Mouse (Mus musculus): ENCODE data around the gene Kcnk15. TPM values are rescaled to one million over a fixed set of nuclear protein-coding genes. Genes with fewer than 3 reads are reported as not detected.
A peak's percentile ranks its signal among the peaks of the same experiment; 100 is the strongest.

The Kcnk15 gene
- total RNA-seq (2014; rRNA removed) (0.11 TPM in 1 of 2 replicates, not detected in the other), polyA plus RNA-seq (2015; fragmentation: Nextera tagmentation; extraction: Ambion mirVana) (0.12 and 0.25 TPM in 2 replicates)

- Histone ChIP-seq H3K4me2 (ENCODE audit: low read depth, low read length, poor library complexity, severe bottlenecking) (peak within 1 kb of the TSS; percentile 31), H3K9me3 (ENCODE audit: low read length) (no peaks in the 10 kb centered on the region), H3K36me3 (ENCODE audit: insufficient read depth, low read length) (no peaks in the 10 kb centered on the region), H3K27ac (ENCODE audit: low read depth, low read length) (no peak within 1 kb of the TSS), H3K4me3 (ENCODE audit: low read depth, low read length) (peak within 1 kb of the TSS; percentile 24), H3K4me1 (ENCODE audit: insufficient read depth, low read length) (no peaks in the 10 kb centered on the region), H3K27me3 (ENCODE audit: insufficient read depth, low read length) (peaks cover 76% of the 10 kb centered on the region), H3K9ac (replicated peaks; ENCODE audit: low read length, poor library complexity, severe bottlenecking) (no peak within 1 kb of the TSS)
- ATAC-seq (ENCODE audit: low FRiP score) (no peak), DNase-seq (ENCODE audit: low spot score) (peak; percentile 49)
- WGBS: 2% methylated on average over 38 of the region's 38 CpGs
- TF ChIP-seq CTCF (IDR thresholded peaks at IDR 0.05): peak; percentile 78
These were observed at the start of gene Kcnk15 for GRCm38 (mm10) chr2:163853461-163853901. Gene Kcnk15, plus strand, starts transcription at chr2:163853651.

- Histone ChIP-seq H3K36me3 (ENCODE audit: insufficient read depth, low read length) (no peaks in the 10 kb centered on the region), H3K4me3 (ENCODE audit: low read depth, low read length) (no peak overlapping the region), H3K4me2 (ENCODE audit: low read depth, low read length, poor library complexity, severe bottlenecking) (no peak overlapping the region), H3K27me3 (ENCODE audit: insufficient read depth, low read length) (no peaks in the 10 kb centered on the region), H3K9ac (replicated peaks; ENCODE audit: low read length, poor library complexity, severe bottlenecking) (no peak overlapping the region), H3K27ac (ENCODE audit: low read depth, low read length) (no peak overlapping the region), H3K9me3 (ENCODE audit: low read length) (no peaks in the 10 kb centered on the region), H3K4me1 (ENCODE audit: insufficient read depth, low read length) (no peaks in the 10 kb centered on the region)
- TF ChIP-seq CTCF (IDR thresholded peaks at IDR 0.05): no peak
- 86% methylated on average over 5 of the region's 5 CpGs for WGBS
- ATAC-seq (ENCODE audit: low FRiP score) (no peak), DNase-seq (ENCODE audit: low spot score) (no peak)
These were observed 49.6 kb upstream of the Kcnk15 start for GRCm38 (mm10) chr2:163803838-163804237.

GRCm38 (mm10) chr2:163809166-163809565 lies 44.3 kb upstream of the Kcnk15 start:
- H3K27ac ChIP-seq (ENCODE audit: low read depth, low read length): no peak overlapping the region
- 90% methylated on average over 4 of the region's 4 CpGs for WGBS
- H3K9ac ChIP-seq (replicated peaks; ENCODE audit: low read length, poor library complexity, severe bottlenecking): no peak overlapping the region

GRCm38 (mm10) chr2:163809704-163810103 lies 43.7 kb upstream of the Kcnk15 start:
- no peaks in the 10 kb centered on the region; the same call in 1 of the 2 replicates for H3K27me3 ChIP-seq (ENCODE audit: insufficient read depth, low read length)
- H3K4me3 ChIP-seq (ENCODE audit: low read depth, low read length): no peak overlapping the region
- WGBS: 70% methylated on average over 7 of the region's 7 CpGs
- no peak overlapping the region for H3K27ac ChIP-seq (ENCODE audit: low read depth, low read length)
- H3K9me3 ChIP-seq (ENCODE audit: low read length): no peaks in the 10 kb centered on the region
- TF ChIP-seq CTCF (IDR thresholded peaks at IDR 0.05): no peak
- ATAC-seq (ENCODE audit: low FRiP score): no peak
- no peaks in the 10 kb centered on the region for H3K4me1 ChIP-seq (ENCODE audit: insufficient read depth, low read length)
- no peaks in the 10 kb centered on the region for H3K36me3 ChIP-seq (ENCODE audit: insufficient read depth, low read length)
- DNase-seq (ENCODE audit: low spot score): no peak
- no peak overlapping the region for H3K9ac ChIP-seq (replicated peaks; ENCODE audit: low read length, poor library complexity, severe bottlenecking)
- H3K4me2 ChIP-seq (ENCODE audit: low read depth, low read length, poor library complexity, severe bottlenecking): no peak overlapping the region

More at GRCm38 (mm10) chr2:163809166-163809565, 44.3 kb upstream of the Kcnk15 start:
- DNase-seq (ENCODE audit: low spot score) (no peak), ATAC-seq (ENCODE audit: low FRiP score) (no peak)
- H3K4me1 ChIP-seq (ENCODE audit: insufficient read depth, low read length): no peaks in the 10 kb centered on the region
- no peaks in the 10 kb centered on the region; the same call in 1 of the 2 replicates for H3K27me3 ChIP-seq (ENCODE audit: insufficient read depth, low read length)
- no peaks in the 10 kb centered on the region for H3K9me3 ChIP-seq (ENCODE audit: low read length)
- no peak overlapping the region for H3K4me3 ChIP-seq (ENCODE audit: low read depth, low read length)
- H3K36me3 ChIP-seq (ENCODE audit: insufficient read depth, low read length): no peaks in the 10 kb centered on the region
- H3K4me2 ChIP-seq (ENCODE audit: low read depth, low read length, poor library complexity, severe bottlenecking): no peak overlapping the region
- TF ChIP-seq CTCF (IDR thresholded peaks at IDR 0.05): no peak

GRCm38 (mm10) chr2:163813077-163813476 lies 40.4 kb upstream of the Kcnk15 start:
- no peak overlapping the region for H3K27ac ChIP-seq (ENCODE audit: low read depth, low read length)
- H3K4me3 ChIP-seq (ENCODE audit: low read depth, low read length): no peak overlapping the region
- no peak for TF ChIP-seq CTCF (IDR thresholded peaks at IDR 0.05)
- no peak overlapping the region for H3K4me2 ChIP-seq (ENCODE audit: low read depth, low read length, poor library complexity, severe bottlenecking)
- H3K9ac ChIP-seq (replicated peaks; ENCODE audit: low read length, poor library complexity, severe bottlenecking): no peak overlapping the region
- WGBS: 56% methylated on average over 5 of the region's 5 CpGs
- no peak for DNase-seq (ENCODE audit: low spot score)
- H3K9me3 ChIP-seq (ENCODE audit: low read length): no peaks in the 10 kb centered on the region
- H3K27me3 ChIP-seq (ENCODE audit: insufficient read depth, low read length): no peaks in the 10 kb centered on the region; the same call in 1 of the 2 replicates
- H3K36me3 ChIP-seq (ENCODE audit: insufficient read depth, low read length): no peaks in the 10 kb centered on the region
- ATAC-seq (ENCODE audit: low FRiP score): no peak
- no peaks in the 10 kb centered on the region for H3K4me1 ChIP-seq (ENCODE audit: insufficient read depth, low read length)

- H3K9ac ChIP-seq (replicated peaks; ENCODE audit: low read length, poor library complexity, severe bottlenecking): no peak overlapping the region
- no peak overlapping the region for H3K4me2 ChIP-seq (ENCODE audit: low read depth, low read length, poor library complexity, severe bottlenecking)
- WGBS: 87% methylated on average over 9 of the region's 9 CpGs
- ATAC-seq (ENCODE audit: low FRiP score): no peak
- DNase-seq (ENCODE audit: low spot score): no peak
- no peaks in the 10 kb centered on the region for H3K36me3 ChIP-seq (ENCODE audit: insufficient read depth, low read length)
- no peaks in the 10 kb centered on the region for H3K4me1 ChIP-seq (ENCODE audit: insufficient read depth, low read length)
- H3K27ac ChIP-seq (ENCODE audit: low read depth, low read length): no peak overlapping the region
- H3K4me3 ChIP-seq (ENCODE audit: low read depth, low read length): no peak overlapping the region
- no peak for TF ChIP-seq CTCF (IDR thresholded peaks at IDR 0.05)
- H3K27me3 ChIP-seq (ENCODE audit: insufficient read depth, low read length): no peaks in the 10 kb centered on the region; the same call in 1 of the 2 replicates
- no peaks in the 10 kb centered on the region for H3K9me3 ChIP-seq (ENCODE audit: low read length)
These were observed 38.5 kb upstream of the Kcnk15 start for GRCm38 (mm10) chr2:163814739-163815465.

All from midbrain, postnatal 0 days (tissue).